Mouse (Mus musculus): ENCODE data around the gene Upf3b.

GRCm38 (mm10) chrX:37144954-37145353 lies 34.8 kb upstream of the Upf3b start:
- TF ChIP-seq CTCF (IDR thresholded peaks at IDR 0.05; ENCODE audit: borderline replicate concordance, extremely low read depth, insufficient read depth, insufficient read length) (peak; percentile 33; the same call in 1 of the 2 replicates), POLR2A (IDR thresholded peaks at IDR 0.05; ENCODE audit: borderline replicate concordance, extremely low read depth, insufficient read depth, insufficient read length, poor library complexity, severe bottlenecking) (no peak)
